Mouse (Mus musculus) stomach, postnatal 0 days (tissue): ENCODE measurements around the gene Trim44.

ENCODE experiments used
- CTCF ChIP-seq: IDR thresholded peaks from 2 replicates; pipeline ENCODE4 v1.5.1; 2016; ENCODE audit warnings: antibody characterized with exemption, low read depth, mild to moderate bottlenecking, moderate library complexity
- EP300 ChIP-seq: optimal IDR thresholded peaks from 2 replicates; pipeline ENCODE3; 2016; ENCODE audit warnings: antibody characterized with exemption

DNA sequence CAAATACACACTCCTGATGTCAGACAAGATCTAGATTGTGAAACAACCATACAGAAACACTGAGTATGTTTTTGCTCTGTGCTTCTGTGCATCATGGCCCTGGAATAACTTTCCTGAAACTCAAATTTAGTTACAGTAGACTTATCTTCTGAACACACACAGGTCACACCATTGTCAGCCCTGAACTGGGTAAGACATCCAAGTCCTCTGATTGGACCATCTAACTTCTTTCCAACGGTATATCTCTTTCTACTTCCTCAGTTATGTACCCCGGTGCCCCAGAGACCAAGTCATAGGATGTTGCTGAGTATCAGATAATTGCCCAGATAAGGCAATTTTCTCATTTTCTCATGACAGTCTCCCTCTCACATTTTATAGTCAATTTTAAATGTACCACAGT is 5.1 kb upstream of the Trim44 start:
- TF ChIP-seq CTCF (no peak), EP300 (no peak)
